ENCODE assay signal across 8 mouse cellular contexts in the genomic region with DNA sequence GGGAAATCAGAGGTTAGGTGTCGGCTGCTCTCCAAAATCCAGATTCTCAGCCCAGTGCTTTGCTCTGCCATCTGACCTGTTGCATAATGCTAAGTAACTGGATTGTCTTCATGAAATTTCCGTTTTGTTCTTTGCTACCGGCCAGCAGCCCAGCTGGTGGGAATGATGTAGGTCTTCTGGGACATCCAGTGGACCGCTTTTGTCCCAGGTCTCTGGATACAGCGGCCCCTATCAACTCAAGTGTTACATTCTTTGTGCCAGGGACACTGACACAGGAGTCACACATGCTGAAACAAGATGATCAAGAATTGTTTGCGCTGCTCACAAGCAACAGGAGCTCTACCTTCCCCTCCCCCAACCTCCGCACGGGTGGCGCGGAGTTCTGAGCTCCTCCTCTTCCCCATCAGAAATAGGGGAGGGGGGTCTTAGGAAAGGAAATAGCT. TPM values are rescaled to one million over a fixed set of nuclear protein-coding genes. Genes with fewer than 3 reads are reported as not detected.
A peak's percentile ranks its signal among the peaks of the same experiment; 100 is the strongest.
DNase-seq lines count a peak whose midpoint lies in the region; ATAC-seq and TF ChIP-seq lines count a peak whose summit lies in the region.

No protein-coding gene starts in this region.

- no peaks in the 10 kb centered on the region for H3K9me3 ChIP-seq in forebrain, embryonic 14.5 days (replicated peaks; ENCODE audit: control insufficient read depth, low read length)
- no peaks in the 10 kb centered on the region for H3K9me3 ChIP-seq in hindbrain, embryonic 12.5 days (replicated peaks)
- no peaks in the 10 kb centered on the region for H3K9me3 ChIP-seq in lung, postnatal 0 days (ENCODE audit: low read length)

- peak overlapping the region; percentile 61 for H3K4me3 ChIP-seq in forebrain, embryonic 14.5 days (ENCODE audit: low read depth, low read length)
- H3K4me3 ChIP-seq in hindbrain, embryonic 12.5 days: peak overlapping the region; percentile 54
- H3K4me3 ChIP-seq in lung, postnatal 0 days (ENCODE audit: low read depth, low read length): peak overlapping the region; percentile 46

- TF ChIP-seq EP300 in lung, postnatal 0 days (IDR thresholded peaks at IDR 0.05): peak; percentile 51; the same call in 1 of the 2 replicates

- peak; percentile 18 to 40 for DNase-seq in lung, adult 18-20 months
- no peak for DNase-seq in lung, postnatal 14 days
- peak; percentile 55 for DNase-seq in forebrain, embryonic 14.5 days (ENCODE audit: low spot score)
- DNase-seq in lung, postnatal 0 days (ENCODE audit: low spot score): peak; percentile 88
- DNase-seq in right cerebral cortex, postnatal 14 days: no peak
- DNase-seq in adrenal gland, postnatal 10 days: no peak
- no peak for DNase-seq in layer of hippocampus, adult 11-12 months (ENCODE audit: low spot score)

- 0 out of 2 replicates have a peak, but pooled peaks cover 3% of the 10 kb centered on the region for H3K27me3 ChIP-seq in forebrain, embryonic 14.5 days (replicated peaks; ENCODE audit: control insufficient read depth, insufficient read depth, low read length)
- peaks cover 7% of the 10 kb centered on the region for H3K27me3 ChIP-seq in hindbrain, embryonic 12.5 days
- no peaks in the 10 kb centered on the region for H3K27me3 ChIP-seq in lung, postnatal 0 days (replicated peaks; ENCODE audit: insufficient read depth, low read length)

- peak overlapping the region; percentile 64 for H3K27ac ChIP-seq in forebrain, embryonic 14.5 days (ENCODE audit: low read depth, low read length)
- peak overlapping the region; percentile 74 for H3K27ac ChIP-seq in hindbrain, embryonic 12.5 days
- peak overlapping the region; percentile 87 for H3K27ac ChIP-seq in lung, postnatal 0 days (ENCODE audit: low read length)

- H3K4me2 ChIP-seq in forebrain, embryonic 14.5 days (ENCODE audit: low read length): peak overlapping the region; percentile 99
- peak overlapping the region; percentile 96 for H3K4me2 ChIP-seq in hindbrain, embryonic 12.5 days (replicated peaks)
- peak overlapping the region; percentile 60 for H3K4me2 ChIP-seq in lung, postnatal 0 days (replicated peaks; ENCODE audit: low read depth, low read length)

- H3K36me3 ChIP-seq in forebrain, embryonic 14.5 days (ENCODE audit: control insufficient read depth, insufficient read depth, low read length): peaks cover 12% of the 10 kb centered on the region; the same call in 1 of the 2 replicates
- H3K36me3 ChIP-seq in hindbrain, embryonic 12.5 days: peaks cover 14% of the 10 kb centered on the region; the same call in 1 of the 2 replicates
- no peaks in the 10 kb centered on the region for H3K36me3 ChIP-seq in lung, postnatal 0 days (ENCODE audit: insufficient read depth, low read length)

- H3K9ac ChIP-seq in forebrain, embryonic 14.5 days (ENCODE audit: low read length): peak overlapping the region; percentile 70
- peak overlapping the region; percentile 49 for H3K9ac ChIP-seq in hindbrain, embryonic 12.5 days
- H3K9ac ChIP-seq in lung, postnatal 0 days (replicated peaks; ENCODE audit: low read depth): 0 out of 2 replicates have a peak overlapping the region, but pooled peaks have one; percentile 27

- H3K4me1 ChIP-seq in forebrain, embryonic 14.5 days (ENCODE audit: control insufficient read depth, insufficient read depth, low read length): peaks cover 16% of the 10 kb centered on the region
- H3K4me1 ChIP-seq in hindbrain, embryonic 12.5 days: peaks cover 36% of the 10 kb centered on the region
- H3K4me1 ChIP-seq in lung, postnatal 0 days (ENCODE audit: insufficient read depth, low read depth, low read length): peaks cover 6% of the 10 kb centered on the region; the same call in 1 of the 2 replicates

- WGBS in forebrain, embryonic 14.5 days: 2% methylated on average over 10 of the region's 10 CpGs
- 2% methylated on average over 10 of the region's 10 CpGs for WGBS in hindbrain, embryonic 12.5 days
- WGBS in lung, postnatal 0 days: 10% methylated on average over 10 of the region's 10 CpGs

- ATAC-seq in forebrain, embryonic 14.5 days: no peak
- peak; percentile 39 for ATAC-seq in hindbrain, embryonic 12.5 days (ENCODE audit: low FRiP score)
- ATAC-seq in lung, postnatal 0 days: peak; percentile 22

- TF ChIP-seq CTCF in lung, postnatal 0 days (IDR thresholded peaks at IDR 0.05): no peak

RNA-seq across cellular contexts. Expression of a gene that starts 0.7 kb away (rescaled TPM):
- polyA plus RNA-seq in forebrain, embryonic 14.5 days (2014; fragmentation: Nextera tagmentation; extraction: Ambion mirVana): 2.6 and 3.2 TPM in 2 replicates
- 20.9 and 21.5 TPM in 2 replicates for polyA plus RNA-seq in hindbrain, embryonic 12.5 days (2016; fragmentation: Nextera tagmentation; extraction: Ambion mirVana)
- 20.0 and 22.6 TPM in 2 replicates for polyA plus RNA-seq in lung, postnatal 0 days (2015; fragmentation: Nextera tagmentation; extraction: Ambion mirVana)
- total RNA-seq in adrenal gland, postnatal 10 days (2021): 10 to 100 TPM; 27.6 to 28.0 TPM

Comparison
In these comparisons a context has a peak if more than half of its experiments do, and no peak if none do; other contexts are left out.
1. DNase-seq: peak in lung, adult 18-20 months (2 of 2), forebrain, embryonic 14.5 days (single experiment) and lung, postnatal 0 days (single experiment); none in lung, postnatal 14 days (single experiment), right cerebral cortex, postnatal 14 days (single experiment), adrenal gland, postnatal 10 days (single experiment) and layer of hippocampus, adult 11-12 months (single experiment).
2. Peak in every context shown above with its lines, with median percentiles within 50 percentile points of each other: H3K27ac ChIP-seq, H3K4me2 ChIP-seq, H3K4me3 ChIP-seq and H3K9ac ChIP-seq.